Mouse (Mus musculus): ENCODE data around the gene Loxl3. TPM values are rescaled to one million over a fixed set of nuclear protein-coding genes. Genes with fewer than 3 reads are reported as not detected.
A peak's percentile ranks its signal among the peaks of the same experiment; 100 is the strongest.

The Loxl3 gene
- polyA plus RNA-seq, 1 experiment from 2014 or later, result 21.9 TPM

DNA sequence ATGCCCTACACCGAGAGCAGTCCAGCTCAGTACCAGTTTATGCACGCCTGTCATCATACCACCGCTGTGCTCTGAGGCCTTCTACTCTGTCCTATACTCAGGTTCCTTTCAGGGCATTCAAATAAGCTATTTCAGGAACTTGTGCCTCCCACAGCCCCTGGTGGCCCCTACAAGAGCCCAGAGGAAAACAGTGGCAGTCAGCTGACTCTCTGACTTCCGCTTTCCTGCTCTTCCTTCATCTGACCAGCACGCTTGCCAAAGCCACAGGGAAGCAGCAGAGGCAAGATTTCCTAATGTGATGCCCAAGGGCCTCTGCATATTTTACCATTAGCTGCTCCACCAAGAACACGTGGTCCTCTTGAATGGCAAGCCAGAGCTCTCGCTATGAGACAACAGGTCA is 29.1 kb upstream of the Loxl3 start:
- Histone ChIP-seq H3K4me2 (replicated peaks) (no peak overlapping the region), H3K27ac (no peak overlapping the region), H3K36me3 (no peaks in the 10 kb centered on the region), H3K9me3 (no peaks in the 10 kb centered on the region), H3K27me3 (peaks cover under 1% of the 10 kb centered on the region; the same call in 1 of the 2 replicates), H3K4me1 (0 out of 2 replicates have a peak, but pooled peaks cover 6% of the 10 kb centered on the region), H3K4me3 (no peak overlapping the region), H3K9ac (no peak overlapping the region)
- ATAC-seq (ENCODE audit: insufficient number of reproducible peaks, insufficient read depth, low FRiP score, low TSS enrichment), result no peak
- WGBS, result 49% methylated on average over 7 of the region's 7 CpGs

DNA sequence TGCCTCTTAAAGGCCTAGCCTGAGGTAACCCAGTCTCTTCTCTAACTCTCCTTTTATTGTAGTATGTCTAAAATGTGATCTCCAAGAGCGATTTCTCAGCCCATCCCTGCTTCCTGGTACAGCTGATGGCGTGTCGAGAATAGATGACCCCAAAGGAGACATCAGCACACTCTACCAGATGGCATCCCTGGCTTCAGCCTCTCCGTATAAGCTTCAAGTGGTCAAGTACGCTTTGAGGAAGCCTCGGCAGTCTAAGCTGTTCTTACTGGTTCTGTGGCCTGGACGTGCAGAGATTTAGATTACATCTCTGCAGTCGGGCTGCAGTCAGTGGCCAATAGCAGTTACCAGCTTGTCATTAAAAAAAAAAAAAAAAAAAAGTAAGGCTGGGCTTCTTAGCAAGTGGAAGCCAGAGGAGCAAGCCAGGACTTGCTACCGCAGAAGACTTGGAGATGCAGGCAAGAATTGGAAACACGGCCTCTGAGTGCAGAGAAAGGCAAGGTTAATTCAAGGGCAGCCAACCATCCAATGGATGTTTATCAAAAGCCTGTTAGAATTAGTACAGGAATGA is 28.4 kb upstream of the Loxl3 start:
- Histone ChIP-seq H3K4me3 (no peak overlapping the region), H3K4me2 (replicated peaks) (no peak overlapping the region), H3K27ac (no peak overlapping the region), H3K9me3 (no peaks in the 10 kb centered on the region), H3K27me3 (no peaks in the 10 kb centered on the region), H3K9ac (no peak overlapping the region), H3K4me1 (0 out of 2 replicates have a peak, but pooled peaks cover 6% of the 10 kb centered on the region), H3K36me3 (no peaks in the 10 kb centered on the region)
- ATAC-seq (ENCODE audit: insufficient number of reproducible peaks, insufficient read depth, low FRiP score, low TSS enrichment), result no peak
- 73% methylated on average over 10 of the region's 10 CpGs for WGBS

DNA sequence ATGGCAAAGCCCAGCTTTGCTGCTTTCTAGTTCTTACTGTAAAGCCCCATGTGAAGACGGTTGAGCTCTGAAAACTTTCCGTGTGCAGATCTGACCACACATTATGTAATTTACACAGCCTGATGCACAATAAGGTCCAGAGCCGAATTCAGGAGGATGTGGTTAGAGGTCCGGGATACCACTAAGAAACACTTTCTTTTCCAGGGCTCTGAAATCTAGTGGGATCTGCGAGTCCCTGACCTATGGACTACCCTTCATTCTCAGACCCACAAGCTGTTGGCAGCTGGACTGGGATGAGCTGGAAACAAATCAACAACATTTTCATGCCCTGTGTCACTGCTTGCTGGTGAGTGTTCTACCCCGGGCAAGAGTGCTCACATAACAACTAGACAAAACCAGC is 27.9 kb upstream of the Loxl3 start:
- no peak overlapping the region for H3K4me2 ChIP-seq (replicated peaks)
- WGBS, result 79% methylated on average over 6 of the region's 6 CpGs
- 0 out of 2 replicates have a peak, but pooled peaks cover 6% of the 10 kb centered on the region for H3K4me1 ChIP-seq
- no peak overlapping the region for H3K9ac ChIP-seq
- no peaks in the 10 kb centered on the region for H3K36me3 ChIP-seq
- no peak for ATAC-seq (ENCODE audit: insufficient number of reproducible peaks, insufficient read depth, low FRiP score, low TSS enrichment)
- no peaks in the 10 kb centered on the region for H3K9me3 ChIP-seq
- no peak overlapping the region for H3K4me3 ChIP-seq
- H3K27ac ChIP-seq, result no peak overlapping the region
- no peaks in the 10 kb centered on the region for H3K27me3 ChIP-seq

DNA sequence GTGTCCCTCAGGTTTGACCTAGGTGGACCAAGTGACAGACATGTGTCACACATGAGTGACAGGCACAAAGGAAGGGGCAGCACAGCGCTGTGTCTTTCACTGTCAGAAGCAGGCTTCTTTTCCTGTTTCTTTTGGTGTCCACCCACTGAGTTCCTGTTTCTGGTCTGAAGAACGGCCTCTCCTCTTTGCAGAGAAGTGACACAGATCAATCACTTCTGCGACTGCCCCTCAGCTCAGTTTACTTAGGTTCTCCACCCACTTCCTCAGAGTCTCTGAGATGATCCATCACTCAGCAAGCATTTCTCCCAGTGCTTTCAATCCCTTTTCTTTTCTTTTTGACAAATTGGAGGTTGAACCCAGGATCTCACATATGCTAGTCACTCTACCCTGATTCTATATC is 25.3 kb upstream of the Loxl3 start:
- Histone ChIP-seq H3K36me3 (no peaks in the 10 kb centered on the region), H3K9me3 (no peaks in the 10 kb centered on the region), H3K9ac (no peak overlapping the region), H3K4me3 (no peak overlapping the region), H3K4me2 (replicated peaks) (no peak overlapping the region), H3K27ac (no peak overlapping the region), H3K27me3 (no peaks in the 10 kb centered on the region), H3K4me1 (0 out of 2 replicates have a peak, but pooled peaks cover 6% of the 10 kb centered on the region)
- no peak for ATAC-seq (ENCODE audit: insufficient number of reproducible peaks, insufficient read depth, low FRiP score, low TSS enrichment)
- 64% methylated on average over 3 of the region's 3 CpGs for WGBS

DNA sequence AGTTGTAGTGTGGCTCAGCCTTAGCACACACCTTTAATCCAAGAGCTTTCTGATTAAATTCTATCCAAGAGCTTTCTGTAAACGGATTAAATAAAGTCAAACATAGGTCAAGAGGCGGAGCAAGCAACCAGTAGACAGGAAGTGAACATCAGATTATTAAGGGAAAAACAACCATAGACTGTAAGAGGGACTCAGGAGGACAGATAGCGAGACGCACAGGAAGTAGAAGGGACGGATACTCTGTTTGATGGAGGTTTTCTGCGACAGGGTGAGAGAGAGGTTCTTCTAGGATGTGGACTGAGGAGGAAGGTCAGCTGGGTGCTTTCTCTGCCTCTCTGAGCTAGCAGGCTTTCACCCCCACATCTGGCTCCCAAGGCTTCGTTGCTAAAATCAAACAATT is 24.0 kb upstream of the Loxl3 start:
- Histone ChIP-seq H3K9me3 (no peaks in the 10 kb centered on the region), H3K9ac (no peak overlapping the region), H3K27me3 (no peaks in the 10 kb centered on the region), H3K36me3 (no peaks in the 10 kb centered on the region), H3K4me1 (0 out of 2 replicates have a peak, but pooled peaks cover 4% of the 10 kb centered on the region), H3K4me3 (no peak overlapping the region), H3K4me2 (replicated peaks) (no peak overlapping the region), H3K27ac (no peak overlapping the region)
- WGBS, result 63% methylated on average over 7 of the region's 7 CpGs
- ATAC-seq (ENCODE audit: insufficient number of reproducible peaks, insufficient read depth, low FRiP score, low TSS enrichment), result no peak

DNA sequence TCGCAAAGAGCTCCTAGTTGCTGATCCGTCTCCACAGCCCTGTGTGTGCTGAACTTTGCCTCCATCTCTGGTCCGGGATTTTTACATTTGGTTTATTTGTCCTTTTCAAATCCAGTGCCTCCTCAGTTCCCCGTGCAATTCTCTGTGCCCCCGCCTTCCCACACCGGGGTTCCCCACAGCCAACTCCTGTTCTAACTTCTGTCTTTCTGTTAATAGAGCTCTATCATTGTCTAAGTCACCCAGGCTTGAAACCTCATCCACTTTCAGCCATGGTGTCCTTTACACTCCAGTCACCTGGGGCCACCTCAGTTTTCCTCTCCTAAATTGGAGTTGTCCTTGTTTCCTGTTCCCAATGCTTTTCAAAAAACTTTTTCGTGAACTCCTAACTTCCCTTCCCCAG is 22.7 kb upstream of the Loxl3 start:
- WGBS, result 86% methylated on average over 7 of the region's 7 CpGs
- Histone ChIP-seq H3K9ac (no peak overlapping the region), H3K27ac (no peak overlapping the region), H3K27me3 (no peaks in the 10 kb centered on the region), H3K4me3 (no peak overlapping the region), H3K4me1 (no peaks in the 10 kb centered on the region), H3K9me3 (no peaks in the 10 kb centered on the region), H3K36me3 (no peaks in the 10 kb centered on the region), H3K4me2 (replicated peaks) (no peak overlapping the region)
- ATAC-seq (ENCODE audit: insufficient number of reproducible peaks, insufficient read depth, low FRiP score, low TSS enrichment), result no peak

DNA sequence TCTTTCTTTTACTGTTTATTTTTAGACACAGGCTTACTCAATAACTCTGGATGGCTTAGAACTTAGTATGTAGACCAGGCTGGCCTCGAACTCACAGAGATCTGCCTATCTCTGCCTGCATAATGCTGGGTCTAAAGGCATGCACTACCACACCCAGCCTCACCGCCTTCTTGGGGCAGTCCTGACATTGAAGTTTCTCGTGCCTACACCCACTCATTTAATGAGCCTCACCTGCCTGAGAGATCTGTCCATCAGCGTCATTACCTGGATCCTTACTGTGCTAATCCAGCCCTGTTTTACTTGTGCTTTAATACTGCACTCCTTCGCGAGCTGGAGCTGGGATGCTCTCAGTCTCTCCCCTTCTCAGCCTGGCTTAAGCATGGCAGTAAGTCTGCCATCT is 22.2 kb upstream of the Loxl3 start:
- Histone ChIP-seq H3K27me3 (no peaks in the 10 kb centered on the region), H3K9ac (no peak overlapping the region), H3K36me3 (no peaks in the 10 kb centered on the region), H3K4me3 (no peak overlapping the region), H3K4me1 (no peaks in the 10 kb centered on the region), H3K9me3 (no peaks in the 10 kb centered on the region), H3K27ac (no peak overlapping the region), H3K4me2 (replicated peaks) (no peak overlapping the region)
- 74% methylated on average over 6 of the region's 6 CpGs for WGBS
- ATAC-seq (ENCODE audit: insufficient number of reproducible peaks, insufficient read depth, low FRiP score, low TSS enrichment), result no peak

DNA sequence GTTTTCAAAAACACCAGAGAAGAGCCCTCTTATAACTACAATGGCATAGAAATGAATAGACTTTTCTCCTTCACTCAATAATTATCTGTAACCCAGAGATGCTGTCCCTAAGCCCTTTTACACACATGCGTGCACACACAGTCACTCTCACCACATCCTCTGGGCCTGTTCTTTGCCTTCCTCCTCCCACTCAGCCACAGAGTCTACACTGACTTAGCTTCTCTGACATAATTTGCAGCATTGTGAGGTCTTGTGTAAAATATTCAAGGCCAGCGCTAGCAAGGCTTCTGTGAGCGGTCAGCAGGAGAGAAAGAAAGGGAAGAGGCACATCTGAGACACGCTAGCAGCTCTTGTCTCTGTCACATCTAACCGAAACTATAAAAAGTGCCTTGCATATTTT is 20.5 kb upstream of the Loxl3 start:
- Histone ChIP-seq H3K27me3 (no peaks in the 10 kb centered on the region), H3K4me1 (no peaks in the 10 kb centered on the region), H3K36me3 (no peaks in the 10 kb centered on the region), H3K9me3 (no peaks in the 10 kb centered on the region), H3K4me2 (replicated peaks) (no peak overlapping the region), H3K4me3 (no peak overlapping the region), H3K27ac (0 out of 2 replicates have a peak overlapping the region, but pooled peaks have one; percentile 63), H3K9ac (no peak overlapping the region)
- no peak for ATAC-seq (ENCODE audit: insufficient number of reproducible peaks, insufficient read depth, low FRiP score, low TSS enrichment)
- WGBS, result 71% methylated on average over 5 of the region's 5 CpGs

DNA sequence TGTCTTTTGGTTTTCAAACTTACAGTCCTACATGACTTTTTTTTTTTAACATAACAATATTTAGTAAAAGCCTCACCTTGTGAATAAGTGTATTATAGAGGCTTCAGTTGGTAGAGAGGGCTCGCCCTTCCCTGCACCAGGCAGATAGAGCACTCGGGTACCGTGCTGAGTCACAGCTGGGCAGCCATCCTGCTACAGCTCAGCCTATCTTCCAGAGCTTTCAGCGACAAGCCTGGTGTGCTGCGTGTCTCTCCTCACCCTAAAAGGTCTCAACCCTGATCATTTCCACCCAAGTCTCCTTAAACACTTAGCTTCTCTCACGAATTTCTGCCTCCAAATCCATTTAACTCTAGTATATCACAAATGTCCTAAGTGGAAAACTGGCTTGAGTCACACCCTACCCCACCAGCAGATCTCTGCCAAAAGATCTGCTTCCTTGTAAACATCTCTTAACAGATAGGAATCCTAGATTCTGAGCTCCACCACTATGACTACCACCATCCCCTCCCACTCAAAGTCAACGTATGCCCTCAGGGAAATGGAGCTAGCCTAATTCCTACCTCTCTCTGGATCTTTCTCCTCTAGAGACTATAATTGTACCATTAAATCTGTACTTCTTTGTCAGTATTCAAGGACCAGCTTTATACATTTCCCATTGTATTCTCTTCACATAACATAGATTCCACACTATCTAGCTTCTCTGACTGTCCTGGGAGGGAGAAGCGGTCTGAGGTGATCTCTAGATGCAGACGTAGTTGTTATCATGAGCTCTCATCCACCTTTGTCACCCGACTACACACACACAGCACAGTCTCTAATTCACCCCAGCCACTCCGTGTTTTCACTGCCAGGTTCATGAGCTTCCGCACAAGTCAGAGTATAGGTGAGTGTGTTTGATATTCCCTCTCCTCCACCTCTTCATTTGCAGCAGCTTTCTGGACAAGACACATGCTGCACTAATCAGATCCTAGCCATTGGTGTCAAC is 19.2 kb upstream of the Loxl3 start:
- H3K4me2 ChIP-seq (replicated peaks), result no peak overlapping the region
- H3K4me1 ChIP-seq, result no peaks in the 10 kb centered on the region
- H3K4me3 ChIP-seq, result no peak overlapping the region
- no peak overlapping the region for H3K27ac ChIP-seq
- no peaks in the 10 kb centered on the region for H3K27me3 ChIP-seq
- H3K9me3 ChIP-seq, result no peaks in the 10 kb centered on the region
- no peak overlapping the region for H3K9ac ChIP-seq
- ATAC-seq (ENCODE audit: insufficient number of reproducible peaks, insufficient read depth, low FRiP score, low TSS enrichment), result no peak
- WGBS, result 71% methylated on average over 12 of the region's 12 CpGs
- no peaks in the 10 kb centered on the region for H3K36me3 ChIP-seq

DNA sequence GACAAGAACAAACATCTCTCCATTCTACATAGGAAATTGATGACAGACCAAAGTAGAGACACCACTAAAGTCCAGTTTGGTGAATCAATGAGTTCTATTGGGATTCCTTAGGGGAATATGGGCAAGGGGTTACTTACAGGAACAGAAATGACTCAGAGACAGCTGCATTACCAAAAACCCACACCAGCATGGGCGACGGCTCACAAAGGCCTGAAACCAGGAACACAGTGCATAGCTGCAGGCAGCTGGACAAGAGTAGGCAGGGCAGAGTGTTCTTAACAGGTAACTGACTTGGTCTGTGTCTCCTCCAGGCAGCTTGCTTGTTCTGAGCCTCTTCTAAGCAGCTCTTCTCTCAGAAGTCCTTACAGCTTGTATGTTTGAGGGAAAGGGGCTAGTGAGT is 18.2 kb upstream of the Loxl3 start:
- H3K36me3 ChIP-seq, result no peaks in the 10 kb centered on the region
- H3K4me2 ChIP-seq (replicated peaks), result no peak overlapping the region
- H3K9me3 ChIP-seq, result no peaks in the 10 kb centered on the region
- H3K4me3 ChIP-seq, result no peak overlapping the region
- WGBS, result 86% methylated on average over 2 of the region's 2 CpGs
- H3K9ac ChIP-seq, result no peak overlapping the region
- H3K27me3 ChIP-seq, result no peaks in the 10 kb centered on the region
- ATAC-seq (ENCODE audit: insufficient number of reproducible peaks, insufficient read depth, low FRiP score, low TSS enrichment), result no peak
- H3K27ac ChIP-seq, result no peak overlapping the region
- no peaks in the 10 kb centered on the region for H3K4me1 ChIP-seq

DNA sequence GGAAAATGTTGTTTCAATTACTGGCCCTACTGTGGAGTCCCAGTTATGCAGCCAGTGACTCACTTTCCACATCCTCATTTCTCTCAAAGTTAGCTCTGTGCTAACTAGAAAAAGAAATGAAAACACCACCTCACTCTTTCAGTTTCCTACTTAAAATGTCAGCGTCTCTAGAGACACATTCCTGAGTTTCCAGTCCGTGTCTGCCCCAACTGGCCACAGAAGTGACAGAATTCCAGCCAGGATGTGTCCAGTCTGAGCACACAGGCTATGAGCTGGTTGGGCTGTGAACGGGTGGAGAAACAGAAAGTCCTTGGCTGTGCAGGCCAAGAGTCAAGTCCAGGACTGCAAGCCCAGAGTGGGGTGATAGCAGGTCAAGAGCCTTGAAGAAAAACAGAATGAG is 16.8 kb upstream of the Loxl3 start:
- H3K36me3 ChIP-seq, result no peaks in the 10 kb centered on the region

DNA sequence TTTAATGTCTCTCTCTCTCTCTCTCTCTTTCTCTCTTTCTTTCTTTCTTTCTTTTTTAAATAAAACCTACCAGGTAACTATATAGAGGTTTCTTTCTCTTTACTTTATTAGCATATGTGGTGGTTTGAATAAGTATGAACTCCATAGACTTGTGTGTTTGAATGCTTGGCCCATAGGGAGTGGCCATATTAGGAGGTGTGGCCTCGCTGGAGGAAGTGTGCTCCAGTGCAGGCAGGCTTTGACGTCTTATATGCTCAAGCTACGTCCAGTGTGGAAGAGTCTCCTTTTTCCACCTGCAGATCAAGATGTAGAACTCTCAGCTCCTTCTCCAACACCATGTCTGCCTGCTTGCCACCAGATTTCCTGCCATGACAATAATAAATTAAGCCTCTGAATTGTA is 14.9 kb upstream of the Loxl3 start:
- no peaks in the 10 kb centered on the region for H3K9me3 ChIP-seq
- no peaks in the 10 kb centered on the region for H3K27me3 ChIP-seq
- H3K4me1 ChIP-seq, result no peaks in the 10 kb centered on the region
- no peak overlapping the region for H3K27ac ChIP-seq
- H3K4me3 ChIP-seq, result no peak overlapping the region
- H3K9ac ChIP-seq, result no peak overlapping the region
- no peak for ATAC-seq (ENCODE audit: insufficient number of reproducible peaks, insufficient read depth, low FRiP score, low TSS enrichment)
- H3K4me2 ChIP-seq (replicated peaks), result no peak overlapping the region
- 68% methylated on average over 3 of the region's 3 CpGs for WGBS
- H3K36me3 ChIP-seq, result no peaks in the 10 kb centered on the region

More for the DNA sequence above, 16.8 kb upstream of the Loxl3 start:
- H3K27me3 ChIP-seq, result no peaks in the 10 kb centered on the region
- no peak overlapping the region for H3K4me2 ChIP-seq (replicated peaks)
- 48% methylated on average over 3 of the region's 3 CpGs for WGBS
- no peak overlapping the region for H3K4me3 ChIP-seq
- no peak overlapping the region for H3K27ac ChIP-seq
- H3K4me1 ChIP-seq, result no peaks in the 10 kb centered on the region
- no peak overlapping the region for H3K9ac ChIP-seq
- no peak for ATAC-seq (ENCODE audit: insufficient number of reproducible peaks, insufficient read depth, low FRiP score, low TSS enrichment)
- H3K9me3 ChIP-seq, result no peaks in the 10 kb centered on the region

All from embryonic facial prominence, embryonic 12.5 days (tissue).